Mouse (Mus musculus): ENCODE measurements at regions not wholly inside any gene's neighbourhood (a gene's known extent, or its start where the extent isn't known, plus 50 kb on each side); places are given as distances from the start of the nearest gene placed in this dataset.
A peak's percentile ranks its signal among the peaks of the same experiment; 100 is the strongest.
"Not testable (repeated sequence)": the region's sequence is repeated elsewhere in the genome, so short reads cannot be mapped to it uniquely, and the experiment has no call there.

DNA sequence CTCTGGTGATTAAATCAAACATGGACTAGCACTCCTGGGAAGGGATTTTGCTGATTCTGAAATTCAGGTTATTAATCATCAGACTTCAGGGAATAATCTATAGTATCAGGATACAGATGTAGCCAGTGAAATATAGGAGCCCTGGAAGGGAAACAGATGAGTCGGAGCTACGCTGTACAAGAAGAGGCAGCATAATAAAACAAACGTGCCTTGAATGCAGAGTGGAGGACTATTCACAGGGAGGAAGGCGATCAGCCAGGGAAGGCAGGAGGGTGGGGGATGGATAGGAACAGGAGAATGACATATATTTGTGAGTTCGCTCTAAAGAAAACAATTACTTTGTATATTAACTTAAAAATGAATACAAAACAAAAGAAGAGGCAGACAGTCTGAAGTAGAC, 286.6 kb upstream of the Got2 start:
- intact Hi-C loops (cut with DNase I) = no loop called here
- no peak for DNase-seq (ENCODE audit: low spot score in 2 of 2)

DNA sequence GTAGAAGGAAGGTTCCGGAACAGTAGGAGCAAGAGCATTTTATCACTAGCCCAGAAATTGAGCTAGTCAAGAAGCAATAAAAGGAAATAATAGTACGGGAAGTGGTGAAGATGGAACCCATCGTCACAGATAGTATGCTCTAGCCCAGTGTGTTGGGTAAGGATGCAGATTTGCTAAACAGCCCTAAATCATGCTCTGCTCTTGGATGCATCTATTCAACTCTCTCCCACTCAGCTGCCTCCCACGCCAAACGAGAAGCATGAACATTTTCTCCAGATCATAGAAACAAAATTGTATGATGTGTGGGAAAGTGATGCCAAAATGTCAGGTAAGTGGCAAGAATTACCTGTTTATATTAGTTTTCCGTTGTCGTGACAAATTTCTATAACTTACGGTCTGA, 276.6 kb upstream of the Got2 start:
- no peak for DNase-seq (ENCODE audit: low spot score in 2 of 2)
- intact Hi-C loops (cut with DNase I) = no loop called here

DNA sequence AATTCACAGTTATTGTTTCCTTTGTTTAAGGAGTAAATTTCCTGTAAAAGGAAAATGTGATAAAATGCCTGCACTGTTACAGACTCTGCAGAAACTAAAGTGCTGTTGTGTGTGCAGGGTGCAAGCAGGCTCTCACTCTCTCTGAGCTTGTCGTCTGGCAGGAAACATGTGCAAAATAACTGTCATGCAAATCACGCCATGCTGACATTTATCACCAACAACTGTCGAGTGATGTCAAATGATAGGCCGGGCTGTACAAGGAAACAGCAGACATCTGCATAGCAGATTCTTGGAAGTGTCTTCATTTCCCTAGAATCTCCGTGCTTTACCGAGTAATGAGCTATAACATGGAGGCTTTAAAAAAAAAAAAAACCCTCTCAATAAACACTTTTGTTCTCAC, 271.6 kb upstream of the Got2 start:
- no peak for DNase-seq (ENCODE audit: low spot score in 2 of 2)
- intact Hi-C loops (cut with DNase I) = loop anchor here (10.0 kb wide), 2 partner anchors 175 to 1185 kb away; no protein-coding TSS in a partner anchor

GRCm38 (mm10) chr8:96152496-96153250, 264.3 kb upstream of the Got2 start:
- DNase-seq (ENCODE audit: low spot score in 2 of 2) = peak; percentile 44 to 55
- intact Hi-C loops (cut with DNase I) = loop anchor here (10.0 kb wide), 2 partner anchors 168 to 1192 kb away; no protein-coding TSS in a partner anchor

DNA sequence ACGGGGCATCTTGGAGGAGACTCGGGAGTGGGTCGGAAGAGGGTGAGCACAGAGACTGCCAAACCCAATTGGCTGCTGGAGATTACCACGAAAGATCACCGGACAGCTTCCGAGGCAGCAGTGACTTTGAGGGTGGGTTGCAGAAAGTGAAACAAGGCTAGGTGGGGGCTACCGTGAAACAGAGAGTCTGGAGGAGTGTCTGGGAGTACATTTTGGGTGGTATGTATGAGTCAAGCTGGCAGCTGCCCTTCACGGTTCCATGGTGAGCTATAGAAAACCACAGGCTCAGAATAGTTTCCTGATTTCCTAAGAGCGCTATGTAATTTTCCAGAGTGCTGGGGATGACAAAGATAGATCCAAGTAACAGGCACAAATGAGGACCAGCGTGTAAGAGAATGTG, 263.7 kb upstream of the Got2 start:
- intact Hi-C loops (cut with DNase I) = loop anchor here (10.0 kb wide), 2 partner anchors 167 to 1193 kb away; no protein-coding TSS in a partner anchor
- peak; percentile 61 to 70 for DNase-seq (ENCODE audit: low spot score in 2 of 2)

- intact Hi-C loops (cut with DNase I) = loop anchor here (10.0 kb wide), 2 partner anchors 166 to 1194 kb away; no protein-coding TSS in a partner anchor
- DNase-seq (ENCODE audit: low spot score in 2 of 2) = peak; percentile 69 to 77
Observed at GRCm38 (mm10) chr8:96151065-96151472, 262.7 kb upstream of the Got2 start.

GRCm38 (mm10) chr8:96132183-96132582, 243.8 kb upstream of the Got2 start:
- intact Hi-C loops (cut with DNase I) = no loop called here
- no peak for DNase-seq (ENCODE audit: low spot score in 2 of 2)

GRCm38 (mm10) chr8:96128329-96128728, 240.0 kb upstream of the Got2 start:
- DNase-seq (ENCODE audit: low spot score in 2 of 2) = no peak
- intact Hi-C loops (cut with DNase I) = no loop called here

DNA sequence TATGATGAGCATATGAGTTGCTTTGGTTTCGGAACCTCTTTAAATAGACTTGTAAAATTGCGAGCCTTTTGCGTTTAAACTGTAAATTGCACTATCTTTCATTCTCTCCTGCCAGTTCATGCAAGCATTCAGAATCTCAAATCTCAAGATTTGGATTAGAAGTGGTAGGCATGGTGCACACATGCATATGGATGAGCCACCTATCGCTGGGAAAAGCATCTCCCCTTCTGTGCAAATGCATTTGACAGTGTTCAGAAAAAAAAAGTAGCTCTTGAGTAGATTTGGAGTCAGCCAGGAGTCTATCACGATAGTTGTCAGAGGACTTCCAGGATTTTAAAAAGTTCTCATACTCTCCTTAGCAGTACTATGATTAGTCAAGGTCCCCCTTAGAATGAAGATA, 212.5 kb upstream of the Got2 start:
- DNase-seq (ENCODE audit: low spot score in 2 of 2) = no peak
- intact Hi-C loops (cut with DNase I) = no loop called here

DNA sequence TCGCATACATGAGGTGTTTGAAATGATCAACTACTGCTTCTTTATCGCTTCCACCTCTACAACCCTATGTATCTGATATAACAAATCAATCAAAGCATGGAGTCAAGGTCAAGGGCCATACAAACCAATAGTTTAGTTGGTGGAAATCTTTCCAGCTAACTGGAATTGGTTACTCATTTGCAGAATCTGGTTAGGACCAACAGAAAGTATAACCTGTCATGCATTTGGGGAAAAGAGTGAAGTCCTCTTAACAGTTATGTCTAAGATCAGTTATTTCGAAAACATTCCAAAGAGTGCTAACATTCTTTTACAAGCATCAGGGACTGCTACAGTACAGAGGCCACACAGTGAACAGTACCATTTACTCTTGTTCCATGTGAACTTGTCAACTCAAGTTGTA, 204.6 kb upstream of the Got2 start:
- intact Hi-C loops (cut with DNase I) = no loop called here
- no peak for DNase-seq (ENCODE audit: low spot score in 2 of 2)

GRCm38 (mm10) chr8:96090231-96090630, 201.9 kb upstream of the Got2 start:
- intact Hi-C loops (cut with DNase I) = no loop called here
- no peak for DNase-seq (ENCODE audit: low spot score in 2 of 2)

GRCm38 (mm10) chr8:96068306-96068705, 180.0 kb upstream of the Got2 start:
- DNase-seq (ENCODE audit: low spot score in 2 of 2) = no peak
- intact Hi-C loops (cut with DNase I) = no loop called here

DNA sequence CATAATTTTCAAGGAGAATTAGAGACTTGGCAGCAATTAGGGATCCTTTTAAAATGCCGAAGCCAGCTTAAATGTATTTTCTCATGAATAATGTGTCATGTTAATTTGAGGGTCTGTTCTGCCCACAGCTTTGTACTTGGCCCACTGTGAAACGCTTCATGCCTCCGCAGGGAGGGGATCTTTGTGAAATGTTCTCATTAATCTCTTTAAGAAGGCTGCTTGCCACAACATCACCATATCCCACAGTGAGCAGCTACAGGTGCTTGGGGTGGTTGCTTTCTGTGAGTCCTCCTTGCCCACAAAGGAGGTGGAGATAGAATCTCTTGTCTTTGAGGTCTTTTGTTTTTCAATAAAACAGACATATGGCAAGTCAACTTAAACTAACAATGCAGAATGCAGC, 159.3 kb upstream of the Got2 start:
- no peak for DNase-seq (ENCODE audit: low spot score in 2 of 2)
- intact Hi-C loops (cut with DNase I) = no loop called here

DNA sequence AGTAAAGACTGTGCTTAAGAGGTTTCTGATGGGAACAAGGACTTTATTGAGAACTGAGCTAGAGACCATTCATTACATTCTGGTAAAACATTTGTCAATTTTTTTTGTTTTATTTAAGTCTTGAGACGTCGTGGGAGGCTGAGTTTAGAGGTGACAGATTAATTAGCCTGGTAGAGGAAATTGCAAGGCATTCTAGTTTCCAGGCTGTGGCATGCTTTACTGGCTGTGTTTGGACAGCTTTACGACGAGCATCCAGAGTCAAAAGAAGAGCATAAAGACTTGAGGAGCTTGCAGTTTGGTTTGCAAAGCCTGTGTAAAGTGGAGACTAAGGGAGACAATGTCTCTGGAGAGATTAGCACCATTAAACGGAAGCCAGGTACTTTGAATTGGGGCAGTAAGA, 154.0 kb upstream of the Got2 start:
- DNase-seq (ENCODE audit: low spot score in 2 of 2) = no peak
- intact Hi-C loops (cut with DNase I) = no loop called here

DNA sequence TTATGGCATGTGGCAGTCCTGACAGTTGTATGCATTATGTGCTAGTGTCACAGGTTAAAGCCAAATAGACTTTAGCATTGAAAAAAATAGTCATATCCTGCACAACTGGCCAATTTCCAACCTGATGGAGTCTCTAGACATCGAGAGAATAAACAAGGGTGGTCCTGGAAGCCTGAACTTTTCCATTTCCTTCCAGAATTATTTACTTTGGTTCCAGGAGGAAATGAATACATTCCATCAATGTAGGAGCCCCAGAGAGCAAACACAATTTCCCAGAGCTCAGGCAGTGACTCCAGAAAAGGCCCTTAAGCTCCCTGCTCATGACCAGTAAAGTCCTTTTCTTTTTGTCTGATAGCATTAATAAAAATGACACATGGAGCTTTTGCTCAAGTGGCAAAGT, 151.9 kb upstream of the Got2 start:
- no peak for DNase-seq (ENCODE audit: low spot score in 2 of 2)
- intact Hi-C loops (cut with DNase I) = no loop called here

DNA sequence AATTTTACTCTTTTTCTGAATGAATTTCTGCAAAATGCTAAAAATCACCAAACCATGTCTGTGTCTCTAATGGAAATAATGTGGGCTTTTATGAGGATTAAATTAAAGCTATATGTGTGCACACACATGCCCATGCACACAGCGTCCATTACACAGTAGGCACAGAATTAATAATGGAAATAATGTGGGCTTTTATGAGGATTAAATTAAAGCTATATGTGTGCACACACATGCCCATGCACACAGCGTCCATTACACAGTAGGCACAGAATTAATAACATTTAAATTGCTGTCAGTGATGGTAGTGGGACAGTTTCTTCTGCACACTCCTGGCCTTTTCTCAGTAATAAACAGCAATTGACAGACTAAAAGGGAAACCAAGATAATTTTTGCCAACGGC, 130.4 kb upstream of the Got2 start:
- DNase-seq (ENCODE audit: low spot score in 2 of 2); intact Hi-C loops (cut with DNase I): not testable (repeated sequence)

- DNase-seq (ENCODE audit: low spot score in 2 of 2) = no peak
- intact Hi-C loops (cut with DNase I) = no loop called here
Observed at GRCm38 (mm10) chr8:96012002-96012401, 123.7 kb upstream of the Got2 start.

DNA sequence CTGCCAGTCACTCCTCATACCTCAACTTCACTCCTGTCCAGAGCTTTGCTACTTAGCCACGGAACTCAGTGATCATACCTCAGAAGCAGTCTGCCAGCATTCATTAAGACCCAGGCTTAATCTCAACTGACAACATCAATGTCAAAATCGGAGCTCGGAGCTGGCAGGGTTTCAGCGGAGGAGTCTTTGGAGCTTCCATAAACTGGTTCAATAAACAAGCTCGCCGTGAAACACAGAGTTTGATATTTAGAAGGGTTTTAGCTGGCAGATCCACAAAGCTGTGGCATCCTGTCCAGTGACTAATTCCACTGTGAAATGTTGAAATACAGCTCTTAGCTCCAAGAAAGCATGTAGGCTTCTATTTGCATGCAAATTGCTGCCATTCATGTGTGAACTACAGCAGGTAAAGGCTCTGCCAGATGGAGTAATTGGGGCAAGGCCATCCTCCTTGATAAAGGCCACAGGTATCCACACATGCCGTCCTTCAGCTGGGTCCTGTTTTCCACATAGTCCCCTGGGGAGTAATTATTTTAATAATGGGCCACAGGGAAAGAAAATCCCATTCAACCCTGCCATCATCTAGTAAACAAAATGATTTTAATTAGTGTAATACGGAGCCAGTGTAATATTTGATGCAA, 103.6 kb upstream of the Got2 start:
- intact Hi-C loops (cut with DNase I) = no loop called here

DNA sequence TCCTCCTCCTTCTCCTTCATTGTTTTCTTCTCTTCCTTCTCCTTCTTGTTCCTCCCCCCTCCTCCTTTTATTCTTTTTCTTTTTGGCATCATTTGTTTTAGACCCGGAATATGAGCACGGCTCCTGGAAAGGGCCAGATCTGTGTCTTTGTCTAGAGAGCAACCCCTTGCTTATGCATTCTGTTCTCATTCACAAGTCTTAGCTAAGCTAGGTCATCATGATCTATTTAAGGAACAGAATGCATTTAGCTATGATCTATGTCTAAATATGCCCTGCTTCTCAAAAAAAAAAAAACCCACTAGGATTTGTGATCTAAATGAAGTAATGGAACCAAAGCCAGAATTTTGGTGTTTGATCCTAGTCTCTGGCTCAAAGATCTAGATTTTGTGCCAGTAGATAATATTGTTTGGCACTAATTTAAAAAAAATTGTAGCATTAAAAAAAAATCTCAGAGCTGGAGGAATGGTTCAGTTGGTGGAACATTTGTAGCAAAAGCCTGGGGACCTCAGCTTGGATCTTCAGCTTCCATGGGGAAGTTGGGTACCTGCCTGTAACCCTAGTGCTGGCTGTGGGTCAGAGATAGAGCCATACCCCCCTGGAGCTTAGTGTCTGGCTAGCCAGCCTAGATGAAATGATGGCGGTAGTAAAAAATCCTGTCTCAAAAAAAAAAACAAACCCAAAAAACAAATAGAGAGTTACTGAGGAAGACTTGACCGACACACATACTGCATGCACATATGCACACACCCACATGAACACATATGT, 100.5 kb upstream of the Got2 start:
- intact Hi-C loops (cut with DNase I) = loop anchor here (10.0 kb wide), 1 partner anchor 166 kb away; no protein-coding TSS in a partner anchor
- no peak for DNase-seq (ENCODE audit: low spot score in 2 of 2)

More for the DNA sequence above, 103.6 kb upstream of the Got2 start:
- DNase-seq (ENCODE audit: low spot score in 2 of 2) = no peak

- DNase-seq (ENCODE audit: low spot score in 2 of 2) = peak in 1 of 2 experiments; percentile 7
- intact Hi-C loops (cut with DNase I) = loop anchor here (10.0 kb wide), 1 partner anchor 168 kb away; no protein-coding TSS in a partner anchor
Observed at GRCm38 (mm10) chr8:95987011-95987440, 98.7 kb upstream of the Got2 start.
